Mouse (Mus musculus): ENCODE measurements around the gene Gm10912. TPM values are rescaled to one million over a fixed set of nuclear protein-coding genes. Genes with fewer than 3 reads are reported as not detected.
"Not testable (repeated sequence)": the region's sequence is repeated elsewhere in the genome, so short reads cannot be mapped to it uniquely, and the experiment has no call there.

Gene Gm10912
- under 1 TPM in 2 of 3 experiments, not detected in 1; 0.47 to 0.50 TPM for polyA plus RNA-seq (2017; shearing (Covaris generic))

DNA sequence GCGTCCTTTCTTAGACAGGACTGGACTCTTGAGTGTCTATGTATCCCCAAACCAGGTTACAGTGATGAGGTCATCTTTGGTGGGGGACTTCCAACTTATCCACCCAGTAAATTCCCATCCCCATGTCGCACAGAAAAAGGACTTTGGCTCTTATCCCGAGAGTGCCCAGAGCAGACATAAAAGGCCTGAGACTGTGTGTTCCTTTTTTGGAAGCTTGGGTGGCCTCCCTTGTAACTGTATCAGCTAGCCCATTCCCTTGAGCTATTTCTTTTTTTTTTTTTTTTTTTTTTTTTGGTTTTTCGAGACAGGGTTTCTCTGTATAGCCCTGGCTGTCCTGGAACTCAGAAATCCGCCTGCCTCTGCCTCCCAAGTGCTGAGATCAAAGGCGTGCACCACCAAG is at the start of gene Gm10912:
Gm10912 (plus strand) TSS at position 301 of the 400 bp plus-strand sequence.
- ATAC-seq, result not testable (repeated sequence)

- no peak for ATAC-seq
Observed at GRCm38 (mm10) chr2:104023096-104023495, 42.5 kb upstream of the Gm10912 start.

GRCm38 (mm10) chr2:104024656-104025055 is 41.0 kb upstream of the Gm10912 start:
- ATAC-seq, result no peak

- ATAC-seq, result peak; percentile 69
Observed at GRCm38 (mm10) chr2:104027458-104028138, 38.0 kb upstream of the Gm10912 start, which contains the start of gene Fbxo3. Gene Fbxo3 (plus strand): TSS chr2:104027721.

- peak; percentile 55 for ATAC-seq
Observed at GRCm38 (mm10) chr2:104028139-104028723, 37.4 kb upstream of the Gm10912 start, which contains the start of gene 4931422A03Rik. Gene 4931422A03Rik (minus strand): TSS chr2:104028361.

DNA sequence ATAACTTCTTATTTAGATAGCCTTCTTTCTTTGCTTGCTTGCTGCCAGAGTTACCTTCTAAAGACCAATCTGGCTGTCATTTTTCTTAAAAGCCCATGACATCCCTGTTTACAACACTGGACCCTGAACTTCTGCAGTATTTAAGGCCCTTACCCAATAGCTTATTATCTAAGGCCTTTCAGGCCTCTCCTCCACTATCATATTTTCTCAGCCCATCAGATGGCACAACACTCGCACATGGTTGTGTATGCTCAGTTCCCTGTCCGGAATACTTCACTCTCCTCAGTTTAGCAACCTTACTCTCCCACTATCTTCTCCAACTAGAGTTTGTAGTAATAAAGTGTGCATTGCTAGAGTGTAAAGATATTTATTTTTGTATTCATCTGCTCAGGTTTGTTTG is 36.6 kb upstream of the Gm10912 start:
- ATAC-seq, result no peak

GRCm38 (mm10) chr2:104030381-104030780 is 35.2 kb upstream of the Gm10912 start:
- no peak for ATAC-seq

- ATAC-seq, result no peak
Observed at GRCm38 (mm10) chr2:104032056-104032455, 33.6 kb upstream of the Gm10912 start.

- no peak for ATAC-seq
Observed at GRCm38 (mm10) chr2:104034832-104035472, 30.7 kb upstream of the Gm10912 start.

- no peak for ATAC-seq
Observed at GRCm38 (mm10) chr2:104035595-104035994, 30.0 kb upstream of the Gm10912 start.

DNA sequence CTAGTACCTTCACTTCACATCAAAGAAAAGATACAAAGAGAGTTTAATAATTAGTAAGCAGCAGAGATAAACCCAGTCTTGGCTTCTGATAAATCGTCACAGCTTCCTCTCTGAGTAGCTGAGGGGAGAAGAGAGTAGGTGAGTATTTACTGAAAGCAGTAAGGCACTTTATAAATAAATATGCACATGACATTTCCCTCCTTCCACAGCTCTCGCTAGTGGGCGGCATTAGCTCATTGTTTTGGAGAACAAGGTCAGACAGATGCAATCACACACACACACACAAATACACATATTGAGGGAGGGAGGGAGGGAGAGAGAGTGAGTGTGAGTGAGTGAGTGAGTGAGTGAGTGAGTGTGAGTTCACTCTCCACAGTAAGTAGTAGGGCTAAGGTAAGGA is 29.3 kb upstream of the Gm10912 start:
- ATAC-seq, result no peak

DNA sequence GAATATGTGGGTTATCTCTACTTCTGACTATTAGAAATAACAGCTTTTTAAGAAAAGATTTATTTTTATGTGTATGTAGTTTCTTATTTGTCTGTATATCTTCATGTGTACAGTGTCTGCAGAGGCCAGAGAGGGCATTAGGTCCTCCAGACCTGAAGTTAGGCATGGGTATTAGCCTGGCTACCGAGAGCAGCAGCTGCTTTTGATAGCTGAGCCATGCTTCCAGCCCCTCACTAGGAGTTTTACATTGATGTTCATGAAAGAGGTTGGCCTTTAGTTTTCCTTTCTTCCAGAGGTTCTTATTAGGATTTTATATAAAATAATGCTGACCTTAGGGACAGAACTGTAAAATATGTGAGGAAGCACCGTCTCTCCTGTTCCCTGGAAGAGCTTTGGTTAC is 27.4 kb upstream of the Gm10912 start:
- no peak for ATAC-seq

GRCm38 (mm10) chr2:104041632-104042031 is 24.0 kb upstream of the Gm10912 start:
- peak; percentile 71 for ATAC-seq

DNA sequence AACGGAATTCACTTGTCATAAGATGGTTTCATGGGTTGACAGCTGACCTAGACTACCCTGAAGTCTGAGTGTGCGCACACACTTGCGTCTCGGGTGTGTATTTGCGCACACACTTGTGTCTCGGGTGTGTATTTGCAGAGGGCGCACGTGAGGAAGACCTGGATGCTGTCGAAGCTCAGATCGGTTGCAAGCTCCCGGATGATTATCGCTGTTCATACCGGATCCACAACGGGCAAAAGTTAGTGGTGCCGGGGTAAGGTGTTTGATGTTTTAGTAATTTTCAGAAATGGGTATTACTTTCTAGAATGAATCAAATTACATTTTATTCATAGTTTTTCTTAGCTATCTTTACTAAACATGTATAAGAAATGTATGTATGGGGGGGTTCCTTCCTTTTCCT is 22.9 kb upstream of the Gm10912 start:
- no peak for ATAC-seq

- ATAC-seq, result no peak
Observed at GRCm38 (mm10) chr2:104043624-104044478, 21.8 kb upstream of the Gm10912 start.

DNA sequence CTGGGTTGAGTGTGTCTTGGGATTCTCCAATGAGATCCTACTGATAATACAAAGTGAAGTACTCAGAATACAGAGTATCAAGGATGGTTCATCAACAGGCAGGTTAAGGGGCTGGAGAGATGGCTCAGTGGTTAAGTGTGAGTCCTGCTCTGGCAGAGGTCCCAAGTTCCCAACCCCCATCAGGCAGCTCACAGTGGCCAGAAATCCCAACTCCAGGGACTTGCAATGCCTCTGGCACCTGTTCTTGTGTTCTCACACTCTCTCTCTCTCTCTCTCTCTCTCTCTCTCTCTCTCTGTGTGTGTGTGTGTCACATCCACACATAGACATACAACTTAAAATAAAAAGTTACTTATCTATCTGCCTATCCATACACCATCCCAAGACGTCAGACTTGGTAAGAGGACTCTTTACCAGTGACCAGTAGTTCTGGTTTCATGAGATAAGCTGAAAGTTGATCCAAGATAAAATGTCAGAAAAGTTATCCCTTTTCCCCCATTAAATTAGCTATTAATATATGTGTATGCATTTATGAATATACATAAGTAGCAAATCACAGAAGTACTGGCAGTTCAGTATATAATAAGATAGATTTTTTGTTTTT is 21.0 kb upstream of the Gm10912 start:
- ATAC-seq, result no peak

GRCm38 (mm10) chr2:104058381-104058780 is 7.2 kb upstream of the Gm10912 start:
- ATAC-seq, result no peak

GRCm38 (mm10) chr2:104058954-104059353 is 6.7 kb upstream of the Gm10912 start:
- no peak for ATAC-seq

DNA sequence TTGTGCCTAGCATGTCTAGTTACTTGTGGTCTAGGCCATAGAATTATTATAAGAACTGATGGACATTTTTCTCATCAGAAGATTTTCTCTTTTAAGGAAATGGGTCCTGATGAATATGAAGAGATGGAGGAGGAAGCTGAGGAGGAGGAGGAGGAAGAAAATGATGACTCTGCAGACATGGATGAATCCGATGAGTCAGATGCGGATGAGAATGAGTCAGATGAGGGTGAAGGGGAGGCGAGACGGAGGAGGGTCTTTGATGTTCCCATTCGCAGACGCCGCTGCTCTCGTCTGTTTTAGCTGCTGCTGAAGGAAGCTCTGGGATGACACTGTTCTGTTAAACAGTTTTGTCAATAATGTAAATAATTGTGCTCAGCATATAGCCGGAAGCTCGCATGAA is 5.8 kb upstream of the Gm10912 start:
- ATAC-seq, result no peak

GRCm38 (mm10) chr2:104060996-104061395 is 4.6 kb upstream of the Gm10912 start:
- ATAC-seq, result no peak

- ATAC-seq, result no peak
Observed at GRCm38 (mm10) chr2:104062665-104063064, 3.0 kb upstream of the Gm10912 start.

- no peak for ATAC-seq
Observed at GRCm38 (mm10) chr2:104064152-104064551, 1.5 kb upstream of the Gm10912 start.
